Mouse (Mus musculus): ENCODE results near the gene Gimap4. TPM values are rescaled to one million over a fixed set of nuclear protein-coding genes. Genes with fewer than 3 reads are reported as not detected.

The Gimap4 gene
- polyA plus RNA-seq, 1 experiment = 44.3 TPM

- 81% methylated on average over 8 of the region's 8 CpGs for WGBS
- H3K4me1 ChIP-seq (ENCODE audit: control insufficient read depth, insufficient read depth, low read length) = peaks cover 5% of the 10 kb centered on the region; the same call in 1 of the 2 replicates
- DNase-seq = no peak
- H3K27ac ChIP-seq (ENCODE audit: insufficient read depth, low read depth, low read length) = no peak overlapping the region
- H3K4me3 ChIP-seq (ENCODE audit: insufficient read depth, low read depth, low read length) = no peak overlapping the region
- H3K36me3 ChIP-seq (ENCODE audit: control insufficient read depth, insufficient read depth, low read length) = no peaks in the 10 kb centered on the region
- H3K27me3 ChIP-seq (replicated peaks; ENCODE audit: control insufficient read depth, insufficient read depth, low read length) = no peaks in the 10 kb centered on the region
- no peak for TF ChIP-seq CTCF (conservative IDR thresholded peaks at IDR 0.05; ENCODE audit: insufficient read depth, insufficient read length, low read depth, low read length)
- TF ChIP-seq POLR2A (IDR thresholded peaks at IDR 0.05; ENCODE audit: low read depth, low read length) = no peak
These were observed 39.1 kb downstream of the Gimap4 start for GRCm38 (mm10) chr6:48723468-48723867.

GRCm38 (mm10) chr6:48725476-48725875, 41.1 kb downstream of the Gimap4 start:
- Histone ChIP-seq H3K4me3 (ENCODE audit: insufficient read depth, low read depth, low read length) (no peak overlapping the region), H3K27ac (ENCODE audit: insufficient read depth, low read depth, low read length) (peak overlapping the region; percentile 89), H3K27me3 (replicated peaks; ENCODE audit: control insufficient read depth, insufficient read depth, low read length) (no peaks in the 10 kb centered on the region), H3K4me1 (ENCODE audit: control insufficient read depth, insufficient read depth, low read length) (peaks cover 5% of the 10 kb centered on the region; the same call in 1 of the 2 replicates), H3K36me3 (ENCODE audit: control insufficient read depth, insufficient read depth, low read length) (no peaks in the 10 kb centered on the region)
- no peak for TF ChIP-seq CTCF (conservative IDR thresholded peaks at IDR 0.05; ENCODE audit: insufficient read depth, insufficient read length, low read depth, low read length)
- no peak for TF ChIP-seq POLR2A (IDR thresholded peaks at IDR 0.05; ENCODE audit: low read depth, low read length)
- 0% methylated on average over 1 of the region's 1 CpGs for WGBS
- peak; percentile 96 for DNase-seq

GRCm38 (mm10) chr6:48727761-48728160, 43.4 kb downstream of the Gimap4 start:
- Histone ChIP-seq H3K4me3 (ENCODE audit: insufficient read depth, low read depth, low read length) (no peak overlapping the region), H3K27me3 (replicated peaks; ENCODE audit: control insufficient read depth, insufficient read depth, low read length) (no peaks in the 10 kb centered on the region), H3K27ac (ENCODE audit: insufficient read depth, low read depth, low read length) (no peak overlapping the region), H3K4me1 (ENCODE audit: control insufficient read depth, insufficient read depth, low read length) (peaks cover 5% of the 10 kb centered on the region; the same call in 1 of the 2 replicates), H3K36me3 (ENCODE audit: control insufficient read depth, insufficient read depth, low read length) (no peaks in the 10 kb centered on the region)
- WGBS = 96% methylated on average over 5 of the region's 5 CpGs
- TF ChIP-seq POLR2A (IDR thresholded peaks at IDR 0.05; ENCODE audit: low read depth, low read length) (no peak), CTCF (conservative IDR thresholded peaks at IDR 0.05; ENCODE audit: insufficient read depth, insufficient read length, low read depth, low read length) (no peak)
- DNase-seq = no peak

GRCm38 (mm10) chr6:48732864-48733304, 48.5 kb downstream of the Gimap4 start:
- Histone ChIP-seq H3K4me3 (ENCODE audit: insufficient read depth, low read depth, low read length) (no peak overlapping the region), H3K27ac (ENCODE audit: insufficient read depth, low read depth, low read length) (no peak overlapping the region), H3K4me1 (ENCODE audit: control insufficient read depth, insufficient read depth, low read length) (no peaks in the 10 kb centered on the region), H3K27me3 (replicated peaks; ENCODE audit: control insufficient read depth, insufficient read depth, low read length) (no peaks in the 10 kb centered on the region), H3K36me3 (ENCODE audit: control insufficient read depth, insufficient read depth, low read length) (no peaks in the 10 kb centered on the region)
- TF ChIP-seq POLR2A (IDR thresholded peaks at IDR 0.05; ENCODE audit: low read depth, low read length) (no peak), CTCF (conservative IDR thresholded peaks at IDR 0.05; ENCODE audit: insufficient read depth, insufficient read length, low read depth, low read length) (no peak)
- 45% methylated on average over 8 of the region's 8 CpGs for WGBS
- DNase-seq = no peak

GRCm38 (mm10) chr6:48733660-48734059, 49.3 kb downstream of the Gimap4 start:
- WGBS = 93% methylated on average over 1 of the region's 1 CpGs
- Histone ChIP-seq H3K4me3 (ENCODE audit: insufficient read depth, low read depth, low read length) (no peak overlapping the region), H3K27ac (ENCODE audit: insufficient read depth, low read depth, low read length) (no peak overlapping the region), H3K27me3 (replicated peaks; ENCODE audit: control insufficient read depth, insufficient read depth, low read length) (no peaks in the 10 kb centered on the region), H3K4me1 (ENCODE audit: control insufficient read depth, insufficient read depth, low read length) (no peaks in the 10 kb centered on the region), H3K36me3 (ENCODE audit: control insufficient read depth, insufficient read depth, low read length) (no peaks in the 10 kb centered on the region)
- no peak for DNase-seq
- TF ChIP-seq POLR2A (IDR thresholded peaks at IDR 0.05; ENCODE audit: low read depth, low read length) (no peak), CTCF (conservative IDR thresholded peaks at IDR 0.05; ENCODE audit: insufficient read depth, insufficient read length, low read depth, low read length) (no peak)

- Histone ChIP-seq H3K36me3 (ENCODE audit: control insufficient read depth, insufficient read depth, low read length) (no peaks in the 10 kb centered on the region), H3K4me1 (ENCODE audit: control insufficient read depth, insufficient read depth, low read length) (peaks cover 7% of the 10 kb centered on the region; the same call in 1 of the 2 replicates), H3K27me3 (replicated peaks; ENCODE audit: control insufficient read depth, insufficient read depth, low read length) (no peaks in the 10 kb centered on the region), H3K27ac (ENCODE audit: insufficient read depth, low read depth, low read length) (no peak overlapping the region), H3K4me3 (ENCODE audit: insufficient read depth, low read depth, low read length) (no peak overlapping the region)
- TF ChIP-seq POLR2A (IDR thresholded peaks at IDR 0.05; ENCODE audit: low read depth, low read length) (no peak), CTCF (conservative IDR thresholded peaks at IDR 0.05; ENCODE audit: insufficient read depth, insufficient read length, low read depth, low read length) (no peak)
- no peak for DNase-seq
- WGBS = 77% methylated on average over 2 of the region's 2 CpGs
These were observed 52.7 kb downstream of the Gimap4 start for GRCm38 (mm10) chr6:48737053-48737452.

GRCm38 (mm10) chr6:48737688-48738087, 53.3 kb downstream of the Gimap4 start:
- Histone ChIP-seq H3K4me1 (ENCODE audit: control insufficient read depth, insufficient read depth, low read length) (peaks cover 9% of the 10 kb centered on the region; the same call in 1 of the 2 replicates), H3K4me3 (ENCODE audit: insufficient read depth, low read depth, low read length) (no peak overlapping the region), H3K27me3 (replicated peaks; ENCODE audit: control insufficient read depth, insufficient read depth, low read length) (no peaks in the 10 kb centered on the region), H3K36me3 (ENCODE audit: control insufficient read depth, insufficient read depth, low read length) (no peaks in the 10 kb centered on the region), H3K27ac (ENCODE audit: insufficient read depth, low read depth, low read length) (no peak overlapping the region)
- DNase-seq = peak; percentile 20
- 80% methylated on average over 5 of the region's 5 CpGs for WGBS
- TF ChIP-seq CTCF (conservative IDR thresholded peaks at IDR 0.05; ENCODE audit: insufficient read depth, insufficient read length, low read depth, low read length) (no peak), POLR2A (IDR thresholded peaks at IDR 0.05; ENCODE audit: low read depth, low read length) (no peak)

Data from kidney, adult 2 months (tissue).